Mouse (Mus musculus) left cerebral cortex, adult 11 months (tissue): ENCODE measurements around the gene Depdc1b.

ENCODE experiments used
- DNase-seq: peaks from one replicate; pipeline ENCODE4 v3.0.0; 2022; ENCODE audit warnings: low spot score

Gene Depdc1b

GRCm38 (mm10) chr13:108317414-108317813, 1.3 kb downstream of the Depdc1b start:
- DNase-seq = no peak

- DNase-seq = no peak
These were observed 2.9 kb downstream of the Depdc1b start for GRCm38 (mm10) chr13:108319028-108319427.

- no peak for DNase-seq
These were observed 4.1 kb downstream of the Depdc1b start for GRCm38 (mm10) chr13:108320216-108320615.

GRCm38 (mm10) chr13:108322466-108322865, 6.3 kb downstream of the Depdc1b start:
- no peak for DNase-seq

- DNase-seq = no peak
These were observed 7.2 kb downstream of the Depdc1b start for GRCm38 (mm10) chr13:108323317-108323716.

- DNase-seq = no peak
These were observed 8.0 kb downstream of the Depdc1b start for GRCm38 (mm10) chr13:108323866-108324829.

GRCm38 (mm10) chr13:108325871-108326270, 9.7 kb downstream of the Depdc1b start:
- DNase-seq = no peak

- DNase-seq = no peak
These were observed 10.2 kb downstream of the Depdc1b start for GRCm38 (mm10) chr13:108326351-108326750.

GRCm38 (mm10) chr13:108327047-108327446, 10.9 kb downstream of the Depdc1b start:
- DNase-seq = no peak

GRCm38 (mm10) chr13:108328406-108329180, 12.5 kb downstream of the Depdc1b start:
- no peak for DNase-seq

- DNase-seq = no peak
These were observed 13.6 kb downstream of the Depdc1b start for GRCm38 (mm10) chr13:108329693-108330092.

- DNase-seq = no peak
These were observed 19.3 kb downstream of the Depdc1b start for GRCm38 (mm10) chr13:108335257-108336003.

- DNase-seq = no peak
These were observed 20.1 kb downstream of the Depdc1b start for GRCm38 (mm10) chr13:108336192-108336591.

- no peak for DNase-seq
These were observed 21.2 kb downstream of the Depdc1b start for GRCm38 (mm10) chr13:108337340-108337739.

GRCm38 (mm10) chr13:108338076-108338836, 22.1 kb downstream of the Depdc1b start:
- DNase-seq = no peak

GRCm38 (mm10) chr13:108339907-108340596, 23.9 kb downstream of the Depdc1b start:
- no peak for DNase-seq

GRCm38 (mm10) chr13:108341585-108341984, 25.5 kb downstream of the Depdc1b start:
- no peak for DNase-seq

- DNase-seq = no peak
These were observed 29.6 kb downstream of the Depdc1b start for GRCm38 (mm10) chr13:108345756-108346155.

- DNase-seq = no peak
These were observed 30.9 kb downstream of the Depdc1b start for GRCm38 (mm10) chr13:108347016-108347415.

- no peak for DNase-seq
These were observed 33.5 kb downstream of the Depdc1b start for GRCm38 (mm10) chr13:108349624-108350023.

GRCm38 (mm10) chr13:108353781-108354180, 37.6 kb downstream of the Depdc1b start:
- no peak for DNase-seq
